Mouse (Mus musculus): ENCODE data around the gene Klf12. TPM values are rescaled to one million over a fixed set of nuclear protein-coding genes. Genes with fewer than 3 reads are reported as not detected.

Gene Klf12
- polyA plus RNA-seq, 1 experiment from 2014 or later = 4.1 TPM

DNA sequence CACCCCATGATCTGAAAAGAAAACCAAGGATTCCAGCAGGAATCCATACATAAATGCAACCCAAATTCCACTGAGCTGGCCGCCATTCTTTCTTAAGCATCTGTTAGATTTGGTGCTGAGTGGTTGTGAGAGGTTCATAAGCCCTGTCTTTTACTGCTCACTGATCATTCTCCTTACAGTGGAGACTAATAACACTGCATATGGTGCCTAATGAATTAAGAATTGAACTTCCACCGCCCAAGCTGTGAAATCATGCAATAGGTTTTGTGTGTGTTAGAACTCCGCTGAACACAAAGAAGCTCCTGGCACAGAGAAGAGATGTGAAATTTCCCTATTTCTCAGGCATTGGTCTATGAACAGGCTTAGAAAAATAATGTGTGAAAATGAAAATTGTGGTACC, 77.4 kb downstream of the Klf12 start:
- H3K9ac ChIP-seq = no peak overlapping the region
- H3K4me1 ChIP-seq (replicated peaks) = 0 out of 2 replicates have a peak, but pooled peaks cover 6% of the 10 kb centered on the region
- H3K36me3 ChIP-seq = no peaks in the 10 kb centered on the region
- WGBS (ENCODE audit: insufficient replicate concordance) = 75% methylated on average over 3 of the region's 3 CpGs
- no peak overlapping the region for H3K4me2 ChIP-seq
- H3K4me3 ChIP-seq (replicated peaks) = no peak overlapping the region
- H3K27me3 ChIP-seq = no peaks in the 10 kb centered on the region
- ATAC-seq (ENCODE audit: low read depth) (no peak), DNase-seq (no peak)
- no peak overlapping the region for H3K27ac ChIP-seq
- H3K9me3 ChIP-seq (replicated peaks) = no peaks in the 10 kb centered on the region

DNA sequence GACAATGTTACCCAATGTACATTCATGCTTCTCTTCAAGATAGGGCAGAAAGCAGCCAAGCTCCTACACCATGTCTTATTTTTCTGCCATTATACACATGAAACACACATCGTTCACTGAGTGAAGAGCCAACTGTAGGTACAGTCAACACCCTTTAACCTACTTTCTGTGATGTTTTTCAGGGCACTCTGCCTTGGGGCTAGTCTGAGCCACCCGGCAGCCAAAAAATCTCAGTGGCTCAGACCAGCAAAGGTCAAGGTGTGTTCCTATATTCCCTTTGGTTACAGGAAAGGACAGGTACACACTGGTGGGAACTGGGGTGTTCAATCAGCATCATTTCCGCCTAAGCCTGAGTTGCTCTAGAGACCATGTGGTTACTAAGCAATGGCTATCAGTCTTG, 78.3 kb downstream of the Klf12 start:
- DNase-seq (no peak), ATAC-seq (ENCODE audit: low read depth) (no peak)
- Histone ChIP-seq H3K27me3 (no peaks in the 10 kb centered on the region), H3K9me3 (replicated peaks) (no peaks in the 10 kb centered on the region), H3K4me3 (replicated peaks) (no peak overlapping the region), H3K4me1 (replicated peaks) (0 out of 2 replicates have a peak, but pooled peaks cover 6% of the 10 kb centered on the region), H3K36me3 (no peaks in the 10 kb centered on the region), H3K4me2 (no peak overlapping the region), H3K9ac (no peak overlapping the region), H3K27ac (no peak overlapping the region)
- 71% methylated on average over 3 of the region's 3 CpGs for WGBS (ENCODE audit: insufficient replicate concordance)

DNA sequence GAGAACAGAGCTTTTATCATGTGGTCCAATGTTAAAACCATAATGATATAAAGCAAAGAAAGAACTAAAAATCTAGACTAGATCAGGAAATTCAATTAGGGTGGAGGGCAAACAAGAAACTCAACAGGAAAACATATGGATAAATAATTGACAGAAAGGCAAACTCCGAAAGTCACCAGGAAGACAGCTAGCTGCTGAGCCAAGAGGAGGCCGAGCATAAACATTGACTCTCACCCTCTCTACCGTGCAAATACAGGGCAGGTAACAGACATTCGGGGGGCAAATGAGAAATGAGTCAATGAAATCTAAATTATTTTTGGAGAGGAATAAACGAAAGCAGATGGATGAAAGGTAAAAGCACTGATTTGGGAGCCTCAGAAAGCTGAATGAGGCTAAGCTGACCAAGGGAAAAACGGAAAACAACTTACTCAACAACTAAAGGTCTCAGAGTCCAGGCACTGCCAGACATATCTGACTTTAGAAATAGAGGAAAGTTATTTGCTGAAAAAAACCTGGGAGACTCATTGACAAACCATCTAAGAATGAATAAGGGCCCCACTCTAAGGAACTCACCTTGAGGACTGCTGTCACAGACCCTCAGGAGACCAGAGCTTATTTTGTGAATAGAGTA, 84.3 kb downstream of the Klf12 start:
- no peaks in the 10 kb centered on the region for H3K9me3 ChIP-seq (replicated peaks)
- 0 out of 2 replicates have a peak, but pooled peaks cover 2% of the 10 kb centered on the region for H3K36me3 ChIP-seq
- 0 out of 2 replicates have a peak overlapping the region, but pooled peaks have one; percentile 34 for H3K27ac ChIP-seq
- no peak overlapping the region for H3K4me2 ChIP-seq
- ATAC-seq (ENCODE audit: low read depth) (no peak), DNase-seq (no peak)
- H3K9ac ChIP-seq = no peak overlapping the region
- no peaks in the 10 kb centered on the region for H3K27me3 ChIP-seq
- 50% methylated on average over 6 of the region's 6 CpGs for WGBS (ENCODE audit: insufficient replicate concordance)
- no peaks in the 10 kb centered on the region for H3K4me1 ChIP-seq (replicated peaks)
- no peak overlapping the region for H3K4me3 ChIP-seq (replicated peaks)

DNA sequence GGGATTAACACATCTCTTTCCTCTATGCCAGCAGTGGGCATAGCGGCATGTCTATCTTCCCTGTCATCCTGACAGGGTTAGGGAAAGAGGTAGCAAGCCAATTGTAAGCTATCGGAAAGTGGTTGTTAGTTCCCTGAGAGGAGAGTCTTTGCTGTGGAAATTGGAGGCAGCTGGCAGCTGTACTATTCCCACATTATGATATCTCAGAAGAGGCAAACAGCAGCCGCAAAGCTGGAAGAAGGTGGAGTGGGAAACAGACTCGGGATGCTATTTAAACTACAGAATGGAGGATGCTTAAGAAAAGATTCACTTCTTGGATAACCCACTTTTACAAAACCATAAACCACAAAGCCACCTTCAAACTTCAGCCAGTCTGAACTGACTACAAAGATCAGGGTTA, 85.8 kb downstream of the Klf12 start:
- no peaks in the 10 kb centered on the region for H3K27me3 ChIP-seq
- 81% methylated on average over 4 of the region's 4 CpGs for WGBS (ENCODE audit: insufficient replicate concordance)
- H3K4me3 ChIP-seq (replicated peaks) = no peak overlapping the region
- H3K9ac ChIP-seq = no peak overlapping the region
- H3K9me3 ChIP-seq (replicated peaks) = no peaks in the 10 kb centered on the region
- H3K27ac ChIP-seq = no peak overlapping the region
- no peak for DNase-seq
- 0 out of 2 replicates have a peak, but pooled peaks cover 2% of the 10 kb centered on the region for H3K36me3 ChIP-seq
- no peak for ATAC-seq (ENCODE audit: low read depth)
- no peaks in the 10 kb centered on the region for H3K4me1 ChIP-seq (replicated peaks)
- H3K4me2 ChIP-seq = no peak overlapping the region

DNA sequence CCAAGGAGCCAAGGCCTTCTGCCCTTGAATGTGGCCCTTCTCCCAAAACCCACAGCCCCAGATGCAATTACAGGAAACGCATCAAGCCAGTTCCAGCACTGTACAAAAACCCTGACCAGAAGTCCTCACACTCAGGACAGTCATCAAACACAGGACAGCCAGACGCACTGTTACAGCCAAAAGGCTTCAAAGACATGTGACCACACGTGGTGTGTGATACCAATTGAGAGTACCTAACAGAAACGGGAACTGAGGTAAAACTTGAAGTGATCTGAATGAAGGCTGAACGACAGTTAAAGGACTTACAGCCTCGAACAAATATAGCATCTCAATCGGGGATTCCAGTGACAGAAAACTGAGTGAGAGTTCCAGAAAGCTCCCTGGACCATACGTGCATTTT, 87.3 kb downstream of the Klf12 start:
- ATAC-seq (ENCODE audit: low read depth) (no peak), DNase-seq (no peak)
- 62% methylated on average over 8 of the region's 8 CpGs for WGBS (ENCODE audit: insufficient replicate concordance)
- Histone ChIP-seq H3K36me3 (0 out of 2 replicates have a peak, but pooled peaks cover 2% of the 10 kb centered on the region), H3K9me3 (replicated peaks) (no peaks in the 10 kb centered on the region), H3K27ac (no peak overlapping the region), H3K27me3 (no peaks in the 10 kb centered on the region), H3K4me2 (no peak overlapping the region), H3K9ac (no peak overlapping the region), H3K4me1 (replicated peaks) (no peaks in the 10 kb centered on the region), H3K4me3 (replicated peaks) (no peak overlapping the region)

DNA sequence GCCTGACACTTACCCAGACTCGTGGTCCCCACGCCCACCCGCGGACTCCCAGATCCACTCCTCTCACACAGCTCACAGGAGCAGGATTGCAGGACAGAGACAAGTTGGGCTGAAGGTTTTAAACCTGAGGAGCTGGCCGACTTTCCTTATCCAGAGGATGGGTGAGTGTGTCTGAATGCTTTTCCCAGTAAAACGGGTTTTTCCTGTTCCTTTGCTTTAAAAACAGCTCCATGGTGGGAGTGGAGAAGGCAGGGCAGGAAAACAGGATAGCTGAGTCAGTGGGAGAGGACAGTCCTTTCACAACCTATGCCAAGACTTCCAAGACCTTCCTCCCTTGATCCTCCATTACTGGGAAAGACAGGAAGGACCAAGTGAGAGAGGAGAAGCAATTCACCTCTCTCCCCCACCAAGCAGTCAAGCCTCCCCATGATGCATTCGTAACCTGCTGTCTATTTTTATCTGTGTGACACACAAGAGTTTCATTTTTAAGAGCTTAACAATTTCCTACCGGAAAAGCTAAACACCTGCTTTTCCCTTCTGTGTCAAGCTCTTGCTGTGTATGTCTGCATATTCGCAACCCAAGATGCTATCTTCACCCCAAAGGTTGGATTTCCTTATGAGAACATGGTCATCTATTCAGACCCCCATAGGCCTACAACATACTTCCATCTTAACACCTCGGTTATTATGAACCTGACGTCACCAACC, 94.8 kb downstream of the Klf12 start:
- Histone ChIP-seq H3K4me3 (replicated peaks) (no peak overlapping the region), H3K9ac (no peak overlapping the region), H3K9me3 (replicated peaks) (no peaks in the 10 kb centered on the region), H3K4me2 (no peak overlapping the region), H3K27ac (no peak overlapping the region), H3K36me3 (no peaks in the 10 kb centered on the region), H3K4me1 (replicated peaks) (no peaks in the 10 kb centered on the region), H3K27me3 (no peaks in the 10 kb centered on the region)
- ATAC-seq (ENCODE audit: low read depth) (no peak), DNase-seq (no peak)
- WGBS (ENCODE audit: insufficient replicate concordance) = 67% methylated on average over 11 of the region's 11 CpGs

DNA sequence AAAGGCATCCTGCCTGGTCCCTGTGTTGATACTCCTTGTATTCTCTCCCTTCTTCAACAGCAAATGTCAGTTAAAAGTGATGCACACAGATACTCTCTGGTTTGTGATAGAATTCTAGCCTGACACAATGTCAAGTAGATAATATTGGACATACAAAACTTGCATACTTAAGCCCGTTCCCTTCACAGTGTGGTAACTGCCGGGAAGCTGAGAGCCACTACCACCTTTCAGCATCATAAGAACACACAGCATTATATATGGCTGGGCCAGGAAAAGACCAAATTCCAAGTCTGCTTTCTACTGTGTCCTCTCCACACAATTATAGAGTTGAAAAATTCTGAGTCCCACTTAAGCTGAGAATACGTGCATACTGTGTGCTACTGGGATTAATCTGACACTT, 97.1 kb downstream of the Klf12 start:
- no peak for DNase-seq
- Histone ChIP-seq H3K4me1 (replicated peaks) (no peaks in the 10 kb centered on the region), H3K4me2 (no peak overlapping the region), H3K9ac (no peak overlapping the region), H3K27ac (no peak overlapping the region), H3K36me3 (no peaks in the 10 kb centered on the region), H3K4me3 (replicated peaks) (no peak overlapping the region), H3K9me3 (replicated peaks) (no peaks in the 10 kb centered on the region), H3K27me3 (no peaks in the 10 kb centered on the region)
- no peak for ATAC-seq (ENCODE audit: low read depth)
- WGBS (ENCODE audit: insufficient replicate concordance) = 60% methylated on average over 3 of the region's 3 CpGs

DNA sequence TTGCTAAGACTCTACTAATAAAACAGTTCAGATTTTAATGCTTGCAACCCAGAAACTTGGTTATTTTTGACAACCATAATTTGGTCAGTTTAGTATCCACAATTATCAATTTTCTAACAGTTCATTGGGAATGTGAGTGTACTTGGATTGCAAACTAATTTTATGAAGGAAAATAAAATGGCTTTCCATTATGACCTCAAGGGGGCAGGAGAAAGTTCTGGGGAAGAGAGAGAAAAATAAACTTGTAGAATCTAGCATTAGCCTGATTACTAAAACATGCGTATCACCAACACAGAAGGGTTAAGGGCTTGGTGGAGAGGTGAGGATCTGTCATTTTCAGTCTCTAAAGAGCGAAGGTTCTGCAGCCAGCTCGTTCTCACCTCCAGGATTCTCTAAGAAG, 106.7 kb downstream of the Klf12 start:
- DNase-seq (no peak), ATAC-seq (ENCODE audit: low read depth) (no peak)
- H3K27me3 ChIP-seq = no peaks in the 10 kb centered on the region
- WGBS (ENCODE audit: insufficient replicate concordance) = 68% methylated on average over 3 of the region's 3 CpGs
- no peak overlapping the region for H3K4me2 ChIP-seq
- no peaks in the 10 kb centered on the region for H3K4me1 ChIP-seq (replicated peaks)
- H3K27ac ChIP-seq = no peak overlapping the region
- H3K9me3 ChIP-seq (replicated peaks) = no peaks in the 10 kb centered on the region
- H3K9ac ChIP-seq = no peak overlapping the region
- H3K36me3 ChIP-seq = no peaks in the 10 kb centered on the region
- H3K4me3 ChIP-seq (replicated peaks) = no peak overlapping the region

DNA sequence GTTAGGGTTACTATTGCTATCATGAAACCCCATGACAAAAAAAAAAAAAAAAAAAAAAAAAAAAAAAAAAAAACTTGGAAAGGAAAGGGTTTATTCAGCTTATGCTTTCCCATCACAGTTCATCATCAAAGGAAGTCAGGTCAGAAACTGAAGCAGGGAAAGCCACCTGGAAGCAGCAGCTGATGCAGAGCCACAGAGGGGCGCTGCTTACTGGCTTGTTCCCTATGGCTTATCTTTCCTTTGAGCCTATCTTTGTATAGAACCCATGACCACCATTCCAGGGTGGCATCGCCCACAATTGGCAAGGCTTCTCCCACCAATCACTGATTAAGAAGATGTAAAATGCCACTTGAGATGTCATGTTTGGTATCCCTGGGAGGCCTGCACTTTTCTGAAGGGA, 119.4 kb downstream of the Klf12 start:
- no peaks in the 10 kb centered on the region for H3K36me3 ChIP-seq
- no peaks in the 10 kb centered on the region for H3K4me1 ChIP-seq (replicated peaks)
- no peaks in the 10 kb centered on the region for H3K27me3 ChIP-seq
- no peak for DNase-seq
- 65% methylated on average over 2 of the region's 2 CpGs for WGBS (ENCODE audit: insufficient replicate concordance)
- no peaks in the 10 kb centered on the region for H3K9me3 ChIP-seq (replicated peaks)
- H3K9ac ChIP-seq = no peak overlapping the region
- no peak overlapping the region for H3K4me3 ChIP-seq (replicated peaks)
- H3K4me2 ChIP-seq = no peak overlapping the region
- no peak overlapping the region for H3K27ac ChIP-seq
- ATAC-seq (ENCODE audit: low read depth) = no peak

DNA sequence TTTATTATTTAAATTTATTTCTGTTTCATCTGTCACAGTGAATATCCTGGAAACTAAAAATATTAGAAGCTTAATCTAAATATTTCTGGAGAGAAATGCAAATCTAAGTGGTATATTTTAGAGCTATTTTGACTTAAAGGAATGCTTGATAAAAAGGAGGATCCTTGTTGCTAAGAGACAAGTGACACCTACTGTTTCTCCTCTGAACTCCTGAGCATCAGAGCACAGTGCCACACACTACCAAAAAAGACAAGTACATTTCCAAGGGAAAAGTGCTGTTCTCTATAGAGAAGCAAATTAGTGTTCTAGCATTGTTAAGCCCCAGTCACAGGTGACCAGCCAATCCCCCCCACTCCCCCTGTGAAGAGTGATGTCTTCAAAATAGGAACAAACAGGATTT, 127.8 kb downstream of the Klf12 start:
- no peak for ATAC-seq (ENCODE audit: low read depth)
- no peak overlapping the region for H3K4me3 ChIP-seq (replicated peaks)
- no peaks in the 10 kb centered on the region for H3K4me1 ChIP-seq (replicated peaks)
- H3K36me3 ChIP-seq = no peaks in the 10 kb centered on the region
- no peak overlapping the region for H3K4me2 ChIP-seq
- H3K27ac ChIP-seq = no peak overlapping the region
- H3K9ac ChIP-seq = no peak overlapping the region
- no peaks in the 10 kb centered on the region for H3K27me3 ChIP-seq
- no peaks in the 10 kb centered on the region for H3K9me3 ChIP-seq (replicated peaks)
- no peak for DNase-seq

DNA sequence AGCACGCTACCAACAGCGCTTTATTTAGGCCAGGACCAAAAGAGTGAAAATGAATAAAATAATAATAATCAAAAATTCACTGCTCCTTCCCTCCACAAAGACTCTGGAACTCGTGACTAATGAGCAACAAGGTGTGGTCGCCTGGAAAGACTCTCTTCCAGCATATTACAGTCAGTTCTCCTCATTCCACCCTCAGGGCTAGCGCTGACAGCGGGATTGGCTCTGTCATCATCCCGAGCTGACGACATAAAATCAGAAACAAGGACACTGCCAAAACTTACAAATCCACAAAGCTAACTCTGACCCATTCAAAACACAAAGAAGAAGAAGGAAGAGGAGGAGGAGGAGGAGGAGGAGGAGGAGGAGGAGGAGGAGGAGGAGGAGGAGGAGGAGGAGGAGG, 136.8 kb downstream of the Klf12 start:
- H3K4me2 ChIP-seq = no peak overlapping the region
- H3K9me3 ChIP-seq (replicated peaks) = no peaks in the 10 kb centered on the region
- H3K9ac ChIP-seq = no peak overlapping the region
- 74% methylated on average over 8 of the region's 8 CpGs for WGBS (ENCODE audit: insufficient replicate concordance)
- no peak overlapping the region for H3K27ac ChIP-seq
- DNase-seq = no peak
- no peaks in the 10 kb centered on the region for H3K27me3 ChIP-seq
- no peak for ATAC-seq (ENCODE audit: low read depth)
- H3K4me3 ChIP-seq (replicated peaks) = no peak overlapping the region
- no peaks in the 10 kb centered on the region for H3K4me1 ChIP-seq (replicated peaks)
- no peaks in the 10 kb centered on the region for H3K36me3 ChIP-seq

DNA sequence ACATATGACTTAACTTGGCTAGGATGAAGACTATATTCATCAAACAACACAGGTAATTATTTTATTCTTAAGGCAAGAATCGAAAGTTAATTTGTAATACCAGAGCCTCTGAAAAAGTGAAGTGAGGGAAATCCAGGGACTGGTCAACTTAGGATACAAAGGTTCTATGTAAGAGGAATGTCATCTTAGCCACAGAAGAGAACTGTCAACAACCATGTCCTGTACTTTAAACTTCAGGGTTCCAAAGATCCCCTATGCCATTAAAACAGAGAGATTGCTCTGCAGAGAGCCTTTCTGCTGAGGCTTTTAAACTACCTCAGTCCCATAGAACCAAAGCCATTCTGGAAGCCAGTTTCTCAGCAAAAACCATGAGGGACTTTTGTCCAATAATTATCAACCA, 144.1 kb downstream of the Klf12 start:
- no peak overlapping the region for H3K4me2 ChIP-seq
- WGBS (ENCODE audit: insufficient replicate concordance) = 70% methylated on average over 1 of the region's 1 CpGs

More for the DNA sequence above, 144.1 kb downstream of the Klf12 start:
- DNase-seq (no peak), ATAC-seq (ENCODE audit: low read depth) (no peak)
- Histone ChIP-seq H3K4me1 (replicated peaks) (no peaks in the 10 kb centered on the region), H3K27ac (no peak overlapping the region), H3K27me3 (no peaks in the 10 kb centered on the region), H3K4me3 (replicated peaks) (no peak overlapping the region), H3K9ac (no peak overlapping the region), H3K9me3 (replicated peaks) (no peaks in the 10 kb centered on the region), H3K36me3 (no peaks in the 10 kb centered on the region)
